Mouse (Mus musculus) embryonic facial prominence, embryonic 13.5 days (tissue): ENCODE data around the gene Pms2. TPM values are rescaled to one million over a fixed set of nuclear protein-coding genes. Genes with fewer than 3 reads are reported as not detected.

Source experiments
- ATAC-seq: fragments of 200-750 bp; cut with Nextera tagmentation; 2 replicates; pipeline ENCODE4 v1.8.0; 2017; ENCODE audit warnings: low read depth; ENCODE audit not compliant: insufficient number of reproducible peaks, insufficient read depth, low FRiP score, low TSS enrichment
- H3K27ac ChIP-seq: fragments of 300-500 bp; sonication (generic); 2 replicates; pipeline ENCODE4 v1.5.1; 2015; ENCODE audit warnings: moderate library complexity, mild to moderate bottlenecking, inconsistent platforms
- H3K27me3 ChIP-seq: fragments of 300-500 bp; sonication (generic); 2 replicates; pipeline ENCODE4 v1.6.1; 2015; ENCODE audit warnings: mild to moderate bottlenecking, inconsistent platforms
- H3K36me3 ChIP-seq: fragments of 300-500 bp; sonication (generic); 2 replicates; pipeline ENCODE4 v1.6.1; 2015; ENCODE audit warnings: mild to moderate bottlenecking, inconsistent platforms
- H3K4me1 ChIP-seq: fragments of 300-500 bp; sonication (generic); 2 replicates; pipeline ENCODE4 v1.6.1; 2015; ENCODE audit warnings: inconsistent platforms
- H3K4me2 ChIP-seq: fragments of 300-500 bp; sonication (generic); 2 replicates; pipeline ENCODE4 v1.6.1; 2015; ENCODE audit warnings: moderate library complexity, mild to moderate bottlenecking, inconsistent platforms
- H3K4me3 ChIP-seq: fragments of 300-500 bp; sonication (generic); 2 replicates; pipeline ENCODE4 v1.5.1; 2015; ENCODE audit warnings: mild to moderate bottlenecking, inconsistent platforms
- H3K9ac ChIP-seq: fragments of 300-500 bp; sonication (generic); 2 replicates; pipeline ENCODE4 v1.6.1; 2015; ENCODE audit warnings: mild to moderate bottlenecking, inconsistent platforms
- H3K9me3 ChIP-seq: fragments of 300-500 bp; sonication (generic); 2 replicates; pipeline ENCODE4 v1.6.1; 2016; ENCODE audit warnings: inconsistent platforms
- WGBS: fragments of 180-500 bp; shearing (Covaris S2); methylation state at CpG from one replicate; pipeline ENCODE4 v1.1.7; 2015; ENCODE audit warnings: mixed read lengths; 5-methylcytosine and 5-hydroxymethylcytosine counted together
- polyA plus RNA-seq: library from polyadenylated mRNA; unstranded; fragments of >200 nt; fragmentation: Nextera tagmentation; extraction: Ambion mirVana; gene quantifications from 2 replicates; pipeline ENCODE4 v1.2.1, GENCODE M21; 2015

Pms2 gene
- polyA plus RNA-seq, 1 experiment from 2014 or later, result 33.0 TPM

- no peaks in the 10 kb centered on the region for H3K9me3 ChIP-seq
- H3K4me1 ChIP-seq, result no peaks in the 10 kb centered on the region
- ATAC-seq, result 0 out of 2 replicates have a peak, but pooled peaks have one; percentile 35
- no peak overlapping the region for H3K4me2 ChIP-seq
- no peak overlapping the region for H3K27ac ChIP-seq
- H3K36me3 ChIP-seq, result no peaks in the 10 kb centered on the region
- 49% methylated on average over 4 of the region's 4 CpGs for WGBS
- no peak overlapping the region for H3K9ac ChIP-seq
- H3K4me3 ChIP-seq, result no peak overlapping the region
- no peaks in the 10 kb centered on the region for H3K27me3 ChIP-seq
Measured at GRCm38 (mm10) chr5:143974931-143975630, 65.3 kb downstream of the Pms2 start.

- H3K9ac ChIP-seq, result no peak overlapping the region
- no peak for ATAC-seq
- no peak overlapping the region for H3K27ac ChIP-seq
- H3K9me3 ChIP-seq, result no peaks in the 10 kb centered on the region
- 67% methylated on average over 2 of the region's 2 CpGs for WGBS
- no peaks in the 10 kb centered on the region for H3K4me1 ChIP-seq
- no peaks in the 10 kb centered on the region for H3K27me3 ChIP-seq
- H3K36me3 ChIP-seq, result no peaks in the 10 kb centered on the region
- no peak overlapping the region for H3K4me2 ChIP-seq
- no peak overlapping the region for H3K4me3 ChIP-seq
Measured at GRCm38 (mm10) chr5:143975631-143975933, 65.8 kb downstream of the Pms2 start.

- ATAC-seq, result no peak
- H3K9ac ChIP-seq, result no peak overlapping the region
- no peak overlapping the region for H3K4me2 ChIP-seq
- WGBS, result 87% methylated on average over 11 of the region's 11 CpGs
- no peaks in the 10 kb centered on the region for H3K36me3 ChIP-seq
- H3K9me3 ChIP-seq, result no peaks in the 10 kb centered on the region
- H3K4me1 ChIP-seq, result 0 out of 2 replicates have a peak, but pooled peaks cover 3% of the 10 kb centered on the region
- no peak overlapping the region for H3K27ac ChIP-seq
- H3K27me3 ChIP-seq, result no peaks in the 10 kb centered on the region
- no peak overlapping the region for H3K4me3 ChIP-seq
Measured at GRCm38 (mm10) chr5:143976232-143976631, 66.5 kb downstream of the Pms2 start.

GRCm38 (mm10) chr5:143976726-143977431 is 67.1 kb downstream of the Pms2 start:
- Histone ChIP-seq H3K4me3 (no peak overlapping the region), H3K4me2 (no peak overlapping the region), H3K9me3 (no peaks in the 10 kb centered on the region), H3K9ac (no peak overlapping the region), H3K36me3 (no peaks in the 10 kb centered on the region), H3K27ac (no peak overlapping the region), H3K4me1 (0 out of 2 replicates have a peak, but pooled peaks cover 3% of the 10 kb centered on the region), H3K27me3 (no peaks in the 10 kb centered on the region)
- WGBS, result 79% methylated on average over 16 of the region's 16 CpGs
- no peak for ATAC-seq

- no peak for ATAC-seq
- H3K36me3 ChIP-seq, result peaks cover 14% of the 10 kb centered on the region
- no peaks in the 10 kb centered on the region for H3K27me3 ChIP-seq
- no peaks in the 10 kb centered on the region for H3K9me3 ChIP-seq
- H3K9ac ChIP-seq, result peak overlapping the region; percentile 46; the same call in 1 of the 2 replicates
- H3K4me2 ChIP-seq, result no peak overlapping the region
- WGBS, result 28% methylated on average over 9 of the region's 9 CpGs
- no peak overlapping the region for H3K27ac ChIP-seq
- H3K4me3 ChIP-seq, result no peak overlapping the region
- H3K4me1 ChIP-seq, result 0 out of 2 replicates have a peak, but pooled peaks cover 3% of the 10 kb centered on the region
Measured at GRCm38 (mm10) chr5:143980858-143981257, 71.1 kb downstream of the Pms2 start.

GRCm38 (mm10) chr5:143982361-143982760 is 72.6 kb downstream of the Pms2 start:
- Histone ChIP-seq H3K27me3 (no peaks in the 10 kb centered on the region), H3K4me1 (0 out of 2 replicates have a peak, but pooled peaks cover 3% of the 10 kb centered on the region), H3K4me3 (no peak overlapping the region), H3K9me3 (no peaks in the 10 kb centered on the region), H3K4me2 (no peak overlapping the region), H3K36me3 (peaks cover 28% of the 10 kb centered on the region), H3K27ac (no peak overlapping the region), H3K9ac (no peak overlapping the region)
- 96% methylated on average over 2 of the region's 2 CpGs for WGBS
- no peak for ATAC-seq

Other genes starting within 250 kb of the Pms2 start
- 24.2 and 27.2 TPM in 2 replicates for gene Usp42, start 177.7 kb upstream of the Pms2 start, polyA plus RNA-seq
- 42.5 and 43.2 TPM in 2 replicates for gene Eif2ak1, start 92.2 kb upstream of the Pms2 start, polyA plus RNA-seq
- 0.29 and 0.48 TPM in 2 replicates for gene Ankrd61, start 12.3 kb upstream of the Pms2 start, polyA plus RNA-seq
- 86.4 and 95.4 TPM in 2 replicates for gene Aimp2, start 117 bp upstream of the Pms2 start, polyA plus RNA-seq
- gene Gm42421, start 18.2 kb downstream of the Pms2 start, polyA plus RNA-seq, result 0.98 and 1.0 TPM in 2 replicates
- 0.52 and 0.88 TPM in 2 replicates for gene Rsph10b, start 23.1 kb downstream of the Pms2 start, polyA plus RNA-seq
- 79.6 and 82.0 TPM in 2 replicates for gene Ccz1, start 104.9 kb downstream of the Pms2 start, polyA plus RNA-seq
- gene Ocm, start 116.7 kb downstream of the Pms2 start, polyA plus RNA-seq, result 0.58 TPM in 1 of 2 replicates, not detected in the other
- 4.8 and 5.2 TPM in 2 replicates for gene Lmtk2, start 190.5 kb downstream of the Pms2 start, polyA plus RNA-seq